Mouse (Mus musculus): Measurements from ENCODE around the gene Acvrl1. TPM values are rescaled to one million over a fixed set of nuclear protein-coding genes. Genes with fewer than 3 reads are reported as not detected.

The Acvrl1 gene
- total RNA-seq, 2 experiments from 2014 or later, result 11.2 to 11.4 TPM

GRCm38 (mm10) chr15:101137455-101137854 is 9.1 kb downstream of the Acvrl1 start:
- no peak for DNase-seq (ENCODE audit: low spot score in 2 of 2)
- TF ChIP-seq CTCF (conservative IDR thresholded peaks at IDR 0.05), result no peak
- Histone ChIP-seq H3K27ac (no peak overlapping the region), H3K4me3 (no peak overlapping the region)

- Histone ChIP-seq H3K4me3 (no peak overlapping the region), H3K27ac (no peak overlapping the region)
- TF ChIP-seq CTCF (conservative IDR thresholded peaks at IDR 0.05), result no peak
- no peak for DNase-seq (ENCODE audit: low spot score in 2 of 2)
Observed at GRCm38 (mm10) chr15:101138675-101139074, 10.4 kb downstream of the Acvrl1 start.

GRCm38 (mm10) chr15:101139885-101140284 is 11.6 kb downstream of the Acvrl1 start:
- TF ChIP-seq CTCF (conservative IDR thresholded peaks at IDR 0.05), result no peak
- Histone ChIP-seq H3K27ac (no peak overlapping the region), H3K4me3 (no peak overlapping the region)
- DNase-seq (ENCODE audit: low spot score in 2 of 2), result no peak

- Histone ChIP-seq H3K4me3 (no peak overlapping the region), H3K27ac (no peak overlapping the region)
- DNase-seq (ENCODE audit: low spot score in 2 of 2), result no peak
- no peak for TF ChIP-seq CTCF (conservative IDR thresholded peaks at IDR 0.05)
Observed at GRCm38 (mm10) chr15:101140587-101140986, 12.3 kb downstream of the Acvrl1 start.

GRCm38 (mm10) chr15:101141061-101141541 is 12.8 kb downstream of the Acvrl1 start:
- DNase-seq (ENCODE audit: low spot score in 2 of 2), result no peak
- no peak for TF ChIP-seq CTCF (conservative IDR thresholded peaks at IDR 0.05)
- no peak overlapping the region for H3K4me3 ChIP-seq
- H3K27ac ChIP-seq, result no peak overlapping the region

- no peak for TF ChIP-seq CTCF (conservative IDR thresholded peaks at IDR 0.05)
- no peak for DNase-seq (ENCODE audit: low spot score in 2 of 2)
Observed at GRCm38 (mm10) chr15:101142672-101143071, 14.3 kb downstream of the Acvrl1 start.

GRCm38 (mm10) chr15:101143494-101143893 is 15.2 kb downstream of the Acvrl1 start:
- no peak overlapping the region for H3K4me3 ChIP-seq
- no peak for TF ChIP-seq CTCF (conservative IDR thresholded peaks at IDR 0.05)
- DNase-seq (ENCODE audit: low spot score in 2 of 2), result no peak
- no peak overlapping the region for H3K27ac ChIP-seq

More at GRCm38 (mm10) chr15:101142672-101143071, 14.3 kb downstream of the Acvrl1 start:
- no peak overlapping the region for H3K27ac ChIP-seq
- no peak overlapping the region for H3K4me3 ChIP-seq

- 0 out of 2 replicates have a peak overlapping the region, but pooled peaks have one; percentile 7 for H3K27ac ChIP-seq
- no peak overlapping the region for H3K4me3 ChIP-seq
- no peak for TF ChIP-seq CTCF (conservative IDR thresholded peaks at IDR 0.05)
- DNase-seq (ENCODE audit: low spot score in 2 of 2), result no peak
Observed at GRCm38 (mm10) chr15:101144176-101144575, 15.9 kb downstream of the Acvrl1 start.

GRCm38 (mm10) chr15:101144779-101145178 is 16.5 kb downstream of the Acvrl1 start:
- H3K4me3 ChIP-seq, result no peak overlapping the region
- H3K27ac ChIP-seq, result 0 out of 2 replicates have a peak overlapping the region, but pooled peaks have one; percentile 25
- no peak for TF ChIP-seq CTCF (conservative IDR thresholded peaks at IDR 0.05)
- DNase-seq (ENCODE audit: low spot score in 2 of 2), result no peak

- Histone ChIP-seq H3K4me3 (peak overlapping the region; percentile 40), H3K27ac (peak overlapping the region; percentile 49; the same call in 1 of the 2 replicates)
- TF ChIP-seq CTCF (conservative IDR thresholded peaks at IDR 0.05), result peak; percentile 96
- peak; percentile 92 for DNase-seq (ENCODE audit: low spot score in 2 of 2)
Observed at GRCm38 (mm10) chr15:101145424-101146099, 17.2 kb downstream of the Acvrl1 start.

- peak overlapping the region; percentile 49; the same call in 1 of the 2 replicates for H3K27ac ChIP-seq
- no peak for TF ChIP-seq CTCF (conservative IDR thresholded peaks at IDR 0.05)
- no peak for DNase-seq (ENCODE audit: low spot score in 2 of 2)
- no peak overlapping the region for H3K4me3 ChIP-seq
Observed at GRCm38 (mm10) chr15:101146100-101146965, 18.0 kb downstream of the Acvrl1 start.

GRCm38 (mm10) chr15:101147115-101147909 is 19.0 kb downstream of the Acvrl1 start:
- no peak for DNase-seq (ENCODE audit: low spot score in 2 of 2)
- H3K4me3 ChIP-seq, result no peak overlapping the region
- no peak overlapping the region for H3K27ac ChIP-seq
- TF ChIP-seq CTCF (conservative IDR thresholded peaks at IDR 0.05), result no peak

Data from layer of hippocampus, adult 2 months (tissue).